Mouse (Mus musculus): ENCODE measurements around the gene Maml3.

- TF ChIP-seq USF1 (IDR thresholded peaks at IDR 0.05; ENCODE audit: low read depth) (no peak), MAX (IDR thresholded peaks at IDR 0.05) (peak; percentile 55), CEBPB (IDR thresholded peaks at IDR 0.05; ENCODE audit: low read depth) (no peak)
These were observed 58.7 kb downstream of the Maml3 start for GRCm38 (mm10) chr3:52046027-52046700.

Data from C2C12 (cell line).